Mouse (Mus musculus) limb, embryonic 11.5 days (tissue): ENCODE data around the gene Adam1a. TPM values are rescaled to one million over a fixed set of nuclear protein-coding genes. Genes with fewer than 3 reads are reported as not detected.
"Not testable (repeated sequence)": the region's sequence is repeated elsewhere in the genome, so short reads cannot be mapped to it uniquely, and the experiment has no call there.

Experiments used
- ATAC-seq: fragments of 200-750 bp; cut with Nextera tagmentation; 2 replicates; pipeline ENCODE4 v1.8.0; 2017; ENCODE audit warnings: low read depth; ENCODE audit not compliant: insufficient number of reproducible peaks, low FRiP score, low TSS enrichment
- DNase-seq: peaks from one replicate; pipeline ENCODE4 v3.0.0-alpha.2; 2015; ENCODE audit warnings: low spot score
- H3K27ac ChIP-seq: fragments of 300-500 bp; sonication (generic); replicated peaks from 2 replicates; pipeline ENCODE4 v1.5.1; 2014; ENCODE audit warnings: low read depth, mild to moderate bottlenecking, low read length
- H3K27me3 ChIP-seq: fragments of 300-500 bp; sonication (generic); 2 replicates; pipeline ENCODE4 v1.6.1; 2014; ENCODE audit warnings: mild to moderate bottlenecking, low read length, mixed read lengths; ENCODE audit not compliant: control insufficient read depth, insufficient read depth
- H3K36me3 ChIP-seq: fragments of 300-500 bp; sonication (generic); 2 replicates; pipeline ENCODE4 v1.6.1; 2014; ENCODE audit warnings: mild to moderate bottlenecking, low read length, moderate library complexity, mixed read lengths; ENCODE audit not compliant: control insufficient read depth, insufficient read depth
- H3K4me1 ChIP-seq: fragments of 300-500 bp; sonication (generic); 2 replicates; pipeline ENCODE4 v1.6.1; 2014; ENCODE audit warnings: low read length, mixed read lengths; ENCODE audit not compliant: control insufficient read depth, insufficient read depth
- H3K4me2 ChIP-seq: fragments of 300-500 bp; sonication (generic); 2 replicates; pipeline ENCODE4 v1.6.1; 2014; ENCODE audit warnings: low read depth, mild to moderate bottlenecking, moderate library complexity; ENCODE audit not compliant: severe bottlenecking
- H3K4me3 ChIP-seq: fragments of 300-500 bp; sonication (generic); 2 replicates; pipeline ENCODE4 v1.5.1; 2014; ENCODE audit warnings: low read depth, low read length
- H3K9ac ChIP-seq: fragments of 300-500 bp; sonication (generic); 2 replicates; pipeline ENCODE4 v1.6.1; 2014; ENCODE audit warnings: mild to moderate bottlenecking, low read length
- H3K9me3 ChIP-seq: fragments of 300-500 bp; sonication (generic); 2 replicates; pipeline ENCODE4 v1.6.1; 2016; ENCODE audit warnings: low read length; ENCODE audit not compliant: control insufficient read depth
- WGBS: fragments of 180-500 bp; shearing (Covaris S2); extraction: QIAGEN DNeasy Blood & Tissue Kit; methylation state at CpG from one replicate; pipeline ENCODE4 v1.1.7; 2014; 5-methylcytosine and 5-hydroxymethylcytosine counted together
- polyA plus RNA-seq: library from polyadenylated mRNA; unstranded; fragments of >200 nt; fragmentation: Nextera tagmentation; extraction: Ambion mirVana; gene quantifications from 2 replicates; pipeline ENCODE4 v1.2.1, GENCODE M21; 2014

Adam1a gene
- polyA plus RNA-seq, 1 experiment from 2014 or later = 2.2 TPM

DNA sequence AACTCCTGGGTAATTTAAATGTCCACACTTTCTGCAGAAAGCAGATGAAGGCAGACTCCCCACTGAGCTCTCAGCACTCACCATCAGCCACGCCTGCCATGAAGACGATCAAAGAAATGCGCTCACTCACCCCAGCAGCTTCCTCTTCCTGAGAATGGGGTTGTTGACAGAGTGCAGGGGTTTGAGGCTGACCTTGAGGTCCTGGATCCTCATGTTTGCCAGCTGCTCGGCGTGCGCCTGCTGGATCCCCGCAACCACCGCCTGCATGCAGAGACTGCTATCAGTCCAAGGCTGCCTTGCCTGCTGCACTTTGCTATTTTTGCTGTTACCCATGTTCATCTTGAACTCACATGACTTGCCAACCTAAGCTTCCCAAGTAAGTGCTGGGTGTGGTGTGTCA lies 18.3 kb downstream of the Adam1a start:
- Histone ChIP-seq H3K4me1 (no peaks in the 10 kb centered on the region), H3K9me3 (no peaks in the 10 kb centered on the region), H3K9ac (no peak overlapping the region), H3K27ac (no peak overlapping the region), H3K4me3 (no peak overlapping the region), H3K4me2 (no peak overlapping the region), H3K36me3 (peaks cover 28% of the 10 kb centered on the region), H3K27me3 (no peaks in the 10 kb centered on the region)
- whole genome bisulfite sequencing = 82% methylated on average over 8 of the region's 8 CpGs
- ATAC-seq (no peak), DNase-seq (no peak)

DNA sequence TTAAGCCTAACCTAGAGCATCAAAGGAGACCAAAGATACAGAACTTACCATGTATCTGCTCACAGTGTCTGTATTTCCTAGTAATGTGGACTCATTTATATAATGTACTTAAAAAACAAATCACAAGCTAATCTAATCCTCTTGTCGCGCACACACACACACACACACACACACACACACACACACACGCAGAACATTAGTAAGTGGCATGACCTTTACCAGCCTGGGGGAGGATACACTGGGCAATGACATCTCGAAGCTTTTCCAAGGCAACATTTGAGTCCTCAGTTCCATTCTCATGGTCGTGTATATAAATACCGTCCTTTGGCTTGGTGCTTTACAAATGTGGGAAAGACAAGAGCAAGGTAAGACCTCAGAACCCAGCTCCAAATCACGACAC lies 18.8 kb downstream of the Adam1a start:
- H3K27me3 ChIP-seq = no peaks in the 10 kb centered on the region
- WGBS = 86% methylated on average over 7 of the region's 7 CpGs
- peaks cover 28% of the 10 kb centered on the region; the same call in 1 of the 2 replicates for H3K36me3 ChIP-seq
- H3K27ac ChIP-seq = no peak overlapping the region
- H3K4me1 ChIP-seq = no peaks in the 10 kb centered on the region
- no peak overlapping the region for H3K4me3 ChIP-seq
- no peak for DNase-seq
- no peak overlapping the region for H3K4me2 ChIP-seq
- H3K9me3 ChIP-seq = no peaks in the 10 kb centered on the region
- no peak for ATAC-seq
- no peak overlapping the region for H3K9ac ChIP-seq

DNA sequence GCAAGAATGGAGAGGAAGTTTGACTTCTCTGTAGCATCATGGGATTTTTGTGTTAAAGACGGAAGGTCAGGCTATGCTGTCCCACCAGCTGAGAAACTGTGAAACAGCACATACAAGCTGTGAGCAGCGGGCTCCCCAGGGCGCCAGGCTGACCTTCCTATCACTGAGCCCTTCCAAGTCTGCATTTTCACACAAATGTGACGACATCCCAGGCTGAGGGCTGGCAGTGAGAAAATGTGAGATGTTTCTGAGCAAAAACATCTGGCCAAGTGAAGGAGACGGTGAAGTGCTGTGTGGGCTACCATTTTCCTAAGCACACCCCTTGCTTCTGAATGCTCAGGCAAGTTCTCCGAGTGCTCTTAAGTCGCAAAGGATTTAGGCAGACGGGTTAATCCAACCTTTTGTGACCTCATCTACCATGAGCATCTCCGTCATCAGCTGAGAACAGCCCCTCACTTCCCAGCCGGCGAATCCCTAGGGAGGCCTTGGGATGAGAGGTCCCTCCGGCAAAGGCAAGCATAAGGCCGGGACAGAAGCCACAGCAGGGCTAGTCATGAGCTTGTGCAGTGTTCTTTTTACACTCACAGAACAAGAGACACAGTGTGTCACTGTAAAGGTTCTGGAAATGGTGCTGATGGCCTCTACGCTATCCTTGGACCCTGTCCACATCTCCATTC lies 19.4 kb downstream of the Adam1a start:
- Histone ChIP-seq H3K36me3 (peaks cover 25% of the 10 kb centered on the region; the same call in 1 of the 2 replicates), H3K9ac (no peak overlapping the region), H3K4me1 (no peaks in the 10 kb centered on the region), H3K9me3 (no peaks in the 10 kb centered on the region), H3K4me3 (no peak overlapping the region), H3K27ac (no peak overlapping the region), H3K4me2 (no peak overlapping the region), H3K27me3 (no peaks in the 10 kb centered on the region)
- DNase-seq (no peak), ATAC-seq (no peak)
- 85% methylated on average over 14 of the region's 14 CpGs for WGBS

DNA sequence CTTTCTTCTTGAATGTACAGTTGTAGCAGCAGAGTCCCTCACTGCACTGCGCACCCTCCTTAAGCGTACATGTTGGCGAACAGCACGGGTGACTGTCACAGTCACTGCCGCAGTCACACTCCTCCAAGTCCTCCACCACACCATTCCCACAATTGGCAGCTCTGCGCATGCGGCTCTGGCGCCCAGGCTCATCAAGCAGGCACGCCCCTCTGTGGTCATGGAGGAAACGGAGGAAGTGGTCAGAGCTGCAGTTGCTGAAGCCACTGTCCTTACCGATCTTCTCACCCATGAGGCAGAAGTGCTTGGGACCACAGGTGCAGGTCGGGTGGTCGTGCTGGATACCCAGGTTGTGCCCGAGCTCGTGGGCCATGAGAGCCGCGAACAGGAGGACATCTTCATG lies 25.5 kb downstream of the Adam1a start:
- ATAC-seq, H3K36me3 ChIP-seq: not testable (repeated sequence)
- 92% methylated on average over 10 of the region's 17 CpGs for WGBS

DNA sequence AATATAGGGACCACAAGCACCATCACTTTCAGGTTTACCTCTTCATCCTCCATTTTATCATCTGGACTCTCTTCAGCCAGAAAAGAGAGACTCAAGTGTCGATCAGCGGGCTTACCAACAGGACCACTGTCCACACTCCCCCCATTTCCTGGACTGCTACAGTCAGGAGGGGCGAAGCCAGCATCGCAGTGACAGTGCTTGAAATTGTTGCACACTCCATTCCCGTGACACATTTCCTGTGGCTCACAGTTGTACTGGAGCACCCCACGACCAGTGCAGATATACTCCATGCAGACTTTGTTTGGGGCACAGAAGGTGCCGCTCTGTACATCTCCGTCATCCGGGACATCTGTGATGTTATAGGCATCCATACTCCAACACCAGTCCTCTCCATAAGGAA lies 26.3 kb downstream of the Adam1a start:
- no peak for ATAC-seq
- H3K4me2 ChIP-seq = no peak overlapping the region
- H3K36me3 ChIP-seq = no peaks in the 10 kb centered on the region; the same call in 1 of the 2 replicates

More for the DNA sequence above, 25.5 kb downstream of the Adam1a start:
- H3K9ac ChIP-seq, DNase-seq, H3K4me2 ChIP-seq, H3K27me3 ChIP-seq, H3K4me3 ChIP-seq, H3K9me3 ChIP-seq, H3K27ac ChIP-seq, H3K4me1 ChIP-seq: not testable (repeated sequence)

DNA sequence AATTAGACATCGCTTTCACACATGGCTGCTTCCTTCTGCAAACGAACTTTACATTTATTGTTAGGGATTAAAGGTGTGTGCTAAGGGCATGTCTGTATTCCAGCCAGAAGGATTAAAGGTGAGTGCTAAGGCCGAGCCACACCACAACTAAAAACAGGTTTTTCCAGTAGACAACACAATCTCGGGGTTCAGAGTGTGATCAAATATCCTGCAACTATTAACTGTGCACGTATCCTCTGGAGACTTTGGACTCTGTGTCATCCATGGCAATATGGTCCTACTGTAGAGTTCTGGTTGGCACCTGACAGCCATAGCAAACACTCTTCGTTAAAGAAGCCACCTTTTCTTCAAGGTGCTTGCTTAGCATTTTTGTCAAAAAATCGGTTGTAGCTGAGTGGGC lies 35.3 kb downstream of the Adam1a start:
- H3K27me3 ChIP-seq = no peaks in the 10 kb centered on the region
- H3K9ac ChIP-seq = no peak overlapping the region
- ATAC-seq (no peak), DNase-seq (no peak)
- no peak overlapping the region for H3K4me2 ChIP-seq
- no peaks in the 10 kb centered on the region for H3K9me3 ChIP-seq
- WGBS = 81% methylated on average over 7 of the region's 7 CpGs
- H3K27ac ChIP-seq = no peak overlapping the region
- H3K4me3 ChIP-seq = no peak overlapping the region
- no peaks in the 10 kb centered on the region for H3K36me3 ChIP-seq
- no peaks in the 10 kb centered on the region for H3K4me1 ChIP-seq

More for the DNA sequence above, 26.3 kb downstream of the Adam1a start:
- Histone ChIP-seq H3K9ac (no peak overlapping the region), H3K4me3 (no peak overlapping the region), H3K4me1 (no peaks in the 10 kb centered on the region), H3K27me3 (no peaks in the 10 kb centered on the region), H3K27ac (no peak overlapping the region), H3K9me3 (no peaks in the 10 kb centered on the region)
- WGBS = 96% methylated on average over 9 of the region's 9 CpGs
- DNase-seq = no peak

DNA sequence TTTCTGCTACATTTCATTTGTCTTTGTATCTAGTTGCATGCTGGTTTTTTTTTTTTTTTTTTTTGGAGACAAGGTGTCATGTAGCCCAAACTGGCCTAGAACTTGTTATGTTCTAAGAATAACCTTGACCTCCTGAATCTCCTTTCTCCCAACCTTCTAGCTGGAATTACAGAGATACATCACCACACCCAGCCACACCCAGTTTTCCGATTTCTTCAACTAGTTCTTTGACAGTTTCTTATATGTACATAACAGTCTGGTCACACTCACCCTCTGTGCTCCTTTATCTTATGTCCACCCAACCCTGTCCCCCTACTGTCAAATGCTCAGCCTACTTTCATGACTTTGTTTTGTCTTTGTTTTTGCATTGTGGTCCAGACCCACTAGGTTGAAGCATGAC lies 38.4 kb downstream of the Adam1a start:
- H3K4me1 ChIP-seq = no peaks in the 10 kb centered on the region
- no peak overlapping the region for H3K4me3 ChIP-seq
- H3K27ac ChIP-seq = no peak overlapping the region
- no peak overlapping the region for H3K4me2 ChIP-seq
- no peaks in the 10 kb centered on the region for H3K9me3 ChIP-seq
- no peak for DNase-seq
- no peaks in the 10 kb centered on the region for H3K27me3 ChIP-seq
- no peaks in the 10 kb centered on the region for H3K36me3 ChIP-seq
- H3K9ac ChIP-seq = no peak overlapping the region
- WGBS = 85% methylated on average over 1 of the region's 1 CpGs
- ATAC-seq = no peak

DNA sequence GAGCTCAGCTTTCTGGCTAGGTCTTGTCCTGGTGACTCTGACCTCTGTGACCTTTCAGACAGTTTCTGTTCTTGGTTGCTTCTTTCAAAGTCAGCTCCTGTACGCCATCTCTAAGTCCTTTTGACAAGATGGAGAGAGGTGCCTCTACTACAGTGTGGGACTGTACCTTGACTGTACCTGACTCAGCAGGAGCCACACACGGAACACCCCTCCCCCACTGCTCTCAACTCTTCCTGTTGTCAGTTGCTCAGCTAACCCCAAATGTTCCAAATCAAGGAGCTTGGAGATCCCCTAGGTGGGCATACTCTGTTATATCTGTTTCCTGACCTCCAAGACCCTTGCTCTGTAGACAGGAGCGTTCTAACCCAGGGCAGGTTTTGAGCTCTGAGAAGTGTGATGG lies 42.1 kb downstream of the Adam1a start, which contains the start of gene Adam1b:
TSS of gene Adam1b (minus strand) at position 205 of the 400 bp plus-strand sequence.
- no peaks in the 10 kb centered on the region for H3K36me3 ChIP-seq
- no peaks in the 10 kb centered on the region for H3K9me3 ChIP-seq
- 75% methylated on average over 3 of the region's 3 CpGs for WGBS
- no peak within 1 kb of the TSS for H3K9ac ChIP-seq
- DNase-seq (no peak), ATAC-seq (no peak)
- H3K4me3 ChIP-seq = no peak within 1 kb of the TSS
- H3K4me2 ChIP-seq = no peak within 1 kb of the TSS
- no peak within 1 kb of the TSS for H3K27ac ChIP-seq
- no peaks in the 10 kb centered on the region for H3K4me1 ChIP-seq
- no peaks in the 10 kb centered on the region for H3K27me3 ChIP-seq
